Mouse (Mus musculus) limb, embryonic 15.5 days (tissue): ENCODE data around the gene Klrb1b. TPM values are rescaled to one million over a fixed set of nuclear protein-coding genes. Genes with fewer than 3 reads are reported as not detected.
A peak's percentile ranks its signal among the peaks of the same experiment; 100 is the strongest.
"Not testable (repeated sequence)": the region's sequence is repeated elsewhere in the genome, so short reads cannot be mapped to it uniquely, and the experiment has no call there.

Source experiments
- ATAC-seq: fragments of 200-750 bp; cut with Nextera tagmentation; 2 replicates; pipeline ENCODE4 v1.8.0; 2017; ENCODE audit warnings: low read depth, moderate TSS enrichment; ENCODE audit not compliant: insufficient number of reproducible peaks, low FRiP score, low TSS enrichment
- H3K27ac ChIP-seq: fragments of 300-500 bp; sonication (generic); 2 replicates; pipeline ENCODE4 v1.5.1; 2015; ENCODE audit warnings: moderate library complexity, mild to moderate bottlenecking, inconsistent platforms
- H3K27me3 ChIP-seq: fragments of 300-500 bp; sonication (generic); 2 replicates; pipeline ENCODE4 v1.6.1; 2015; ENCODE audit warnings: inconsistent platforms
- H3K36me3 ChIP-seq: fragments of 300-500 bp; sonication (generic); 2 replicates; pipeline ENCODE4 v1.6.1; 2015; ENCODE audit warnings: inconsistent platforms
- H3K4me1 ChIP-seq: fragments of 300-500 bp; sonication (generic); 2 replicates; pipeline ENCODE4 v1.6.1; 2015; ENCODE audit warnings: inconsistent platforms
- H3K4me2 ChIP-seq: fragments of 300-500 bp; sonication (generic); 2 replicates; pipeline ENCODE4 v1.6.1; 2015; ENCODE audit warnings: mild to moderate bottlenecking, inconsistent platforms
- H3K4me3 ChIP-seq: fragments of 300-500 bp; sonication (generic); 2 replicates; pipeline ENCODE4 v1.5.1; 2015; ENCODE audit warnings: mild to moderate bottlenecking, inconsistent platforms
- H3K9ac ChIP-seq: fragments of 300-500 bp; sonication (generic); 2 replicates; pipeline ENCODE4 v1.6.1; 2015; ENCODE audit warnings: inconsistent platforms
- H3K9me3 ChIP-seq: fragments of 300-500 bp; sonication (generic); 2 replicates; pipeline ENCODE4 v1.6.1; 2016; ENCODE audit warnings: inconsistent platforms
- WGBS: fragments of 180-500 bp; shearing (Covaris S2); methylation state at CpG from one replicate; pipeline ENCODE4 v1.1.7; 2015; 5-methylcytosine and 5-hydroxymethylcytosine counted together
- polyA plus RNA-seq: library from polyadenylated mRNA; unstranded; fragments of >200 nt; fragmentation: Nextera tagmentation; extraction: Ambion mirVana; gene quantifications from 2 replicates; pipeline ENCODE4 v1.2.1, GENCODE M21; 2015

The Klrb1b gene
- polyA plus RNA-seq, 1 experiment from 2014 or later = 0.18 TPM

DNA sequence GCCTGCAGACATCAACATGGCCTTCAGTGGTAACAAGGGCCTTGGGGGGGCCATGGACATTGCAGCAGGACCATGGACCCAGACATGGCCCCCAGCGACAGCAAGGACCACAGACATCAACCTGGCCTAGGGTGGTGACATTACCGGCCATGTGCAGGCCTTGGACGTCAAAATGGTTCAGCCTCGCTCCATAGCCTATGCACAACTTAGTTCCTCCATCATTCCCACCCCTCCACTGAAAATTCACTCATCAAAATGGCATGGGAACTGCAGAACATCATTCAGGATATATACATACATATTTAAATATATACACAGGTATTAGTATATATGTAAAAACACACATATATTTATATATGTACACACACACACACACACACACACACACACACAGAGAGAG, 21.3 kb upstream of the Klrb1b start:
- no peak overlapping the region for H3K27ac ChIP-seq
- H3K4me3 ChIP-seq = no peak overlapping the region
- no peaks in the 10 kb centered on the region for H3K27me3 ChIP-seq
- 89% methylated on average over 4 of the region's 4 CpGs for WGBS
- ATAC-seq = no peak
- H3K9me3 ChIP-seq = no peaks in the 10 kb centered on the region
- H3K9ac ChIP-seq = no peak overlapping the region
- no peak overlapping the region for H3K4me2 ChIP-seq
- no peaks in the 10 kb centered on the region for H3K36me3 ChIP-seq
- peaks cover 12% of the 10 kb centered on the region; the same call in 1 of the 2 replicates for H3K4me1 ChIP-seq

DNA sequence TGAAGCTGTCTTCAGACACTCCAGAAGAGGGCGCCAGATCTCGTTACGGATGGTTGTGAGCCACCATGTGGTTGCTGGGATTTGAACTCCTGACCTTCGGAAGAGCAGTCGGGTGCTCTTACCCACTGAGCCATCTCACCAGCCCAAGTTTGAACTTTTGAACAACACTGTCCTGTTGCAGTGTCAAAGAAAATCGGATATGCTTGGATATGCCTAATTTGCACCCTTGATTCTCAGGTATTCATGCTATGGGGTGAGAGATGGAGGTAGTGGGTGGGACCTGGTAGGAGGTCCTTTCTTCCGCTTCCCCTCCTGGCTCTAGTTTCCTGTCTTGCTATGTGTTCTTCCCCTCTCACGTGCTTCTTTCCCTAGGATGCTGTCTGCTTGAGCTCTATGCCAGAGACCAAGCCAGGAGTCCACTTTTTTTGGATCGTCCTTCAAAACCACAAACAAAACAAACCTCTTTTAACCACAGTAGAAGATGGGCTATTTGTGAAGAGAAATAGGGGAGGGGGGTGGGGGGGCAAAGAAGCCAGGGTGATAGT, 19.9 kb upstream of the Klrb1b start:
- Histone ChIP-seq H3K27ac (no peak overlapping the region), H3K4me3 (no peak overlapping the region), H3K36me3 (no peaks in the 10 kb centered on the region), H3K4me2 (no peak overlapping the region), H3K4me1 (peaks cover 16% of the 10 kb centered on the region; the same call in 1 of the 2 replicates), H3K9me3 (no peaks in the 10 kb centered on the region), H3K9ac (no peak overlapping the region), H3K27me3 (no peaks in the 10 kb centered on the region)
- 64% methylated on average over 9 of the region's 9 CpGs for WGBS
- ATAC-seq = no peak

- Histone ChIP-seq H3K9ac (no peak overlapping the region), H3K36me3 (no peaks in the 10 kb centered on the region), H3K4me1 (peaks cover 16% of the 10 kb centered on the region; the same call in 1 of the 2 replicates), H3K27ac (no peak overlapping the region), H3K27me3 (no peaks in the 10 kb centered on the region), H3K4me3 (no peak overlapping the region), H3K4me2 (no peak overlapping the region), H3K9me3 (no peaks in the 10 kb centered on the region)
- no peak for ATAC-seq
- WGBS = 36% methylated on average over 7 of the region's 7 CpGs
These were observed 19.3 kb upstream of the Klrb1b start for GRCm38 (mm10) chr6:128845319-128845979.

DNA sequence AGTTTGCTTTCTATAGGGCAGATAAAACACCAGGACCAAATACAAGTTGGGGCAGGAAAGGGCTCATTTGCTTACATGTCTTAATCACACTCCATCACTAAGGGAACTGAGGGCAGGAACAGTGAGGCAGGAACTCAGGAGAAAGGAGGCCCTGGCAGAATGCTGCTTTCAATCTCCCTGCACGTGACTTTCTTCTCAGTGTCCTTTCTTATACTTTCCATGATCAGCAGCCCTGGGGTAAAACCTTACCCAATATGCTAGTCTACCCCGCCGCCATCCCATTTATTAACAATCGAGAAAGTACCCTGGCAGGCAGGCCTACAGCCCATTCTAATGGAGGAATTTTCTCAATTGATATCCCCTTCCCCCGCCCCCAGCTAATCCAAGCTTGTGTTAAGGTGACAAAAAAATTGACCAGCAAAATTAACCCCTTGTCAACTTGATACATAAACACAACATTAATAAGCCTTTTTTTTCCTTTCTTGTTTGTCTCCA, 18.5 kb upstream of the Klrb1b start:
- no peak for ATAC-seq
- peaks cover 20% of the 10 kb centered on the region for H3K4me1 ChIP-seq
- no peak overlapping the region for H3K27ac ChIP-seq
- H3K4me2 ChIP-seq = no peak overlapping the region; the same call in 1 of the 2 replicates
- 80% methylated on average over 5 of the region's 5 CpGs for WGBS
- no peak overlapping the region for H3K4me3 ChIP-seq
- no peaks in the 10 kb centered on the region for H3K9me3 ChIP-seq
- H3K27me3 ChIP-seq = no peaks in the 10 kb centered on the region
- no peak overlapping the region for H3K9ac ChIP-seq
- no peaks in the 10 kb centered on the region for H3K36me3 ChIP-seq

- Histone ChIP-seq H3K27ac (peak overlapping the region; percentile 96), H3K4me1 (peaks cover 22% of the 10 kb centered on the region), H3K4me3 (peak overlapping the region; percentile 68), H3K9me3 (no peaks in the 10 kb centered on the region), H3K36me3 (no peaks in the 10 kb centered on the region), H3K4me2 (peak overlapping the region; percentile 72), H3K27me3 (no peaks in the 10 kb centered on the region), H3K9ac (no peak overlapping the region)
- no peak for ATAC-seq
- WGBS = 29% methylated on average over 8 of the region's 8 CpGs
These were observed 18.0 kb upstream of the Klrb1b start for GRCm38 (mm10) chr6:128844131-128844530.

DNA sequence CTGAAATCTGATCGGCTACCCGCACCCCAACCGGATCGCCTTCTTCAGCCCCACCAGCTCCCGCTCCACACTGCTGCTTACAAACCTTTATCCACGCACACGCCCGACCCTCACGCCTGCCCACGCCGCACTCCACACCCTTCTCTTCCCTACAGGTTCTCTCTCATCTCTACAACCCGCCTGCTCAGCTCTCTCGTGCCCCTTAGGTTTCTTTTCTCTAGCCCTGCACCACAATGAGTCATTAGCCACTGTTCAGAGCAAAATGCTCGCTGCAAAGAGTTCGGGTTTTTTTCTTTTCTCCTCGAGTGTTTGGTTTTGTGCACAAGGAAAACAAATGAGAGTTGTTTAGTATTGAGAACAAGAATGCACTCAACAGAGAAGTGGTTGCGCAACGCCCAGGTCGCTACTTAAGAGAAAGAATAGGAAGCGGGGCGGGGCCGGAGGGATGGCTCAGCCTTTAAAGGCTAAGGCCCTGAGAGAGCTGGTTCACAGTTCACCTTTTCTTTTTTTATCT, 17.4 kb upstream of the Klrb1b start:
- peak overlapping the region; percentile 72 for H3K4me2 ChIP-seq
- under 1% methylated on average over 22 of the region's 22 CpGs for WGBS
- H3K27me3 ChIP-seq = no peaks in the 10 kb centered on the region
- H3K36me3 ChIP-seq = no peaks in the 10 kb centered on the region
- H3K4me3 ChIP-seq = peak overlapping the region; percentile 68
- no peaks in the 10 kb centered on the region for H3K9me3 ChIP-seq
- peak overlapping the region; percentile 96 for H3K27ac ChIP-seq
- H3K9ac ChIP-seq = peak overlapping the region; percentile 63
- ATAC-seq = peak; percentile 5; the same call in 1 of the 2 replicates
- peaks cover 22% of the 10 kb centered on the region for H3K4me1 ChIP-seq

DNA sequence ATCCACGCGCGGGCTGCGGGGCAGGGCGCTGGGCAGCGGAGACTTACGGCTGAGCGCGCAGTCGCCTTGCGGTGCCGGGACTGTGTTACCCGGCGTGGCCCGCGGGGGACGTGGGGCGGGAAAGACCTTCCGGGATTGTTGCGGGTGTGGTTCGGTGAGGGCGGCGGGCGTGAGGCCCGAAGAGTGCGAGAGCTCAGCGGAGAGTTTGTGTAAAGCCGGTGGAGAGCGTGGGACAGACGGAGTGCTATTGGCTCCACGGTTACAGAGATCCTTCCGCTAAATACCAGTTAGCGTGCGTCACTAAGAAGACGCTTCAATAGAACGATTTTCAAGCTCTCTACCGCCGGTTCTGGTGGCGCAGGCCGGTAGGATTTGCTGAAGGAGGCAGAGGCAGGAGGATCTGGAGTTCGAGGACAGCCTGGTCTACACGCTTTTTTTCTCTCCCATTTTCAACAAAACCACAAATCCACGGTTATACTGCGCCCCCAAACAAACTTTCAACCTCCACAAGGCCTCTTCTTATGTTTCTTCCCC, 16.9 kb upstream of the Klrb1b start:
- under 1% methylated on average over 44 of the region's 44 CpGs for WGBS
- H3K36me3 ChIP-seq = no peaks in the 10 kb centered on the region
- no peaks in the 10 kb centered on the region for H3K9me3 ChIP-seq
- H3K27ac ChIP-seq = peak overlapping the region; percentile 96
- peak; percentile 81 for ATAC-seq
- H3K4me2 ChIP-seq = peak overlapping the region; percentile 72
- H3K9ac ChIP-seq = peak overlapping the region; percentile 83
- no peaks in the 10 kb centered on the region for H3K27me3 ChIP-seq
- H3K4me1 ChIP-seq = peaks cover 22% of the 10 kb centered on the region
- peak overlapping the region; percentile 68 for H3K4me3 ChIP-seq

- peak overlapping the region; percentile 59 for H3K4me2 ChIP-seq
- H3K9ac ChIP-seq = peak overlapping the region; percentile 83
- under 1% methylated on average over 20 of the region's 20 CpGs for WGBS
- ATAC-seq = no peak
- peak overlapping the region; percentile 96 for H3K27ac ChIP-seq
- no peaks in the 10 kb centered on the region for H3K9me3 ChIP-seq
- peaks cover 23% of the 10 kb centered on the region for H3K4me1 ChIP-seq
- H3K27me3 ChIP-seq = no peaks in the 10 kb centered on the region
- peak overlapping the region; percentile 68 for H3K4me3 ChIP-seq
- no peaks in the 10 kb centered on the region for H3K36me3 ChIP-seq
These were observed 16.3 kb upstream of the Klrb1b start for GRCm38 (mm10) chr6:128842356-128842944.

- peak overlapping the region; percentile 96; the same call in 1 of the 2 replicates for H3K27ac ChIP-seq
These were observed 15.4 kb upstream of the Klrb1b start for GRCm38 (mm10) chr6:128841327-128842089.

GRCm38 (mm10) chr6:128840669-128841068, 14.5 kb upstream of the Klrb1b start:
- not testable (repeated sequence) for H3K4me2 ChIP-seq, H3K36me3 ChIP-seq, ATAC-seq, H3K9ac ChIP-seq, H3K4me3 ChIP-seq, H3K27me3 ChIP-seq, H3K27ac ChIP-seq, H3K9me3 ChIP-seq
- 85% methylated on average over 3 of the region's 3 CpGs for WGBS
- peaks cover 29% of the 10 kb centered on the region for H3K4me1 ChIP-seq

More at GRCm38 (mm10) chr6:128841327-128842089, 15.4 kb upstream of the Klrb1b start:
- no peaks in the 10 kb centered on the region for H3K9me3 ChIP-seq
- no peak for ATAC-seq
- peak overlapping the region; percentile 59 for H3K4me2 ChIP-seq
- 37% methylated on average over 4 of the region's 4 CpGs for WGBS
- no peak overlapping the region for H3K9ac ChIP-seq
- H3K27me3 ChIP-seq = no peaks in the 10 kb centered on the region
- peak overlapping the region; percentile 68 for H3K4me3 ChIP-seq
- peaks cover 29% of the 10 kb centered on the region for H3K4me1 ChIP-seq
- no peaks in the 10 kb centered on the region for H3K36me3 ChIP-seq

DNA sequence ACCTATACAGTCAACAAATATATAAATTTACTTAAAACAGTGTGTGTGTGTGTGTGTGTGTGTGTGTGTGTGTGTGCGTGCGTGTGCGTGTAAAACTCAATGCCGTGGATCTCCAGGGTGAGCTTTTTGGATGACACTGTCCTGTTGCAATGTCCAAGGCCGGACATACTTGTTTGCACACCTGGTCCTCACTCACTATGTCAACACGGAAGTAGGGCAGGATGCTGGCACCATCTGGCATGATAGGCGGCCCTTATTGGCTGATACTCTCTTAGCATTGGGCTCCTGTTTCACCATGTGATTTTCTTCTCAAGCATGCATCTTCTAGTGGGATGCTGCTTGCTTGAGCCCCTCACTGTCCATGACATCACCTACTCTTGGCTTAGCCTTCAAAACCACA, 13.8 kb upstream of the Klrb1b start:
- H3K27me3 ChIP-seq = no peaks in the 10 kb centered on the region
- no peaks in the 10 kb centered on the region for H3K36me3 ChIP-seq
- WGBS = 69% methylated on average over 7 of the region's 7 CpGs
- peak overlapping the region; percentile 70 for H3K4me2 ChIP-seq
- H3K27ac ChIP-seq = no peak overlapping the region
- no peak overlapping the region for H3K9ac ChIP-seq
- peaks cover 24% of the 10 kb centered on the region for H3K4me1 ChIP-seq
- H3K4me3 ChIP-seq = peak overlapping the region; percentile 70
- ATAC-seq = no peak
- H3K9me3 ChIP-seq = no peaks in the 10 kb centered on the region
